Mouse (Mus musculus) intestine, embryonic 16.5 days (tissue): Measurements from ENCODE around the gene Mlh3. TPM values are rescaled to one million over a fixed set of nuclear protein-coding genes. Genes with fewer than 3 reads are reported as not detected.

Experiments
- ATAC-seq: fragments of 200-750 bp; cut with Nextera tagmentation; 2 replicates; pipeline ENCODE4 v1.8.0; 2017; ENCODE audit warnings: moderate TSS enrichment, moderate library complexity
- H3K27ac ChIP-seq: fragments of 300-500 bp; sonication (generic); 2 replicates; pipeline ENCODE4 v1.5.1; 2014; ENCODE audit warnings: mild to moderate bottlenecking, low read length
- H3K27me3 ChIP-seq: fragments of 300-500 bp; sonication (generic); replicated peaks from 2 replicates; pipeline ENCODE4 v1.6.1; 2014; ENCODE audit warnings: low read length, control low read depth, mixed read lengths; ENCODE audit not compliant: control insufficient read depth, insufficient read depth
- H3K36me3 ChIP-seq: fragments of 300-500 bp; sonication (generic); 2 replicates; pipeline ENCODE4 v1.6.1; 2014; ENCODE audit warnings: low read length, control low read depth; ENCODE audit not compliant: control insufficient read depth, insufficient read depth
- H3K4me1 ChIP-seq: fragments of 300-500 bp; sonication (generic); 2 replicates; pipeline ENCODE4 v1.6.1; 2014; ENCODE audit warnings: low read length, control low read depth, mixed read lengths; ENCODE audit not compliant: control insufficient read depth, insufficient read depth
- H3K4me2 ChIP-seq: fragments of 300-500 bp; sonication (generic); 2 replicates; pipeline ENCODE4 v1.6.1; 2014; ENCODE audit warnings: low read depth, low read length, control low read depth
- H3K4me3 ChIP-seq: fragments of 300-500 bp; sonication (generic); 2 replicates; pipeline ENCODE4 v1.5.1; 2014; ENCODE audit warnings: mild to moderate bottlenecking, low read length
- H3K9ac ChIP-seq: fragments of 300-500 bp; sonication (generic); 2 replicates; pipeline ENCODE4 v1.6.1; 2014; ENCODE audit warnings: low read depth, low read length
- H3K9me3 ChIP-seq: fragments of 300-500 bp; sonication (generic); 2 replicates; pipeline ENCODE4 v1.6.1; 2016; ENCODE audit warnings: low read length, control low read depth; ENCODE audit not compliant: control insufficient read depth
- WGBS: fragments of 180-500 bp; shearing (Covaris S2); extraction: QIAGEN DNeasy Blood & Tissue Kit; methylation state at CpG from one replicate; pipeline ENCODE4 v1.1.7; 2014; 5-methylcytosine and 5-hydroxymethylcytosine counted together
- polyA plus RNA-seq: library from polyadenylated mRNA; unstranded; fragments of >200 nt; fragmentation: Nextera tagmentation; extraction: Ambion mirVana; gene quantifications from 2 replicates; pipeline ENCODE4 v1.2.1, GENCODE M21; 2015

The Mlh3 gene
- polyA plus RNA-seq: 5.5 and 5.7 TPM in 2 replicates

DNA sequence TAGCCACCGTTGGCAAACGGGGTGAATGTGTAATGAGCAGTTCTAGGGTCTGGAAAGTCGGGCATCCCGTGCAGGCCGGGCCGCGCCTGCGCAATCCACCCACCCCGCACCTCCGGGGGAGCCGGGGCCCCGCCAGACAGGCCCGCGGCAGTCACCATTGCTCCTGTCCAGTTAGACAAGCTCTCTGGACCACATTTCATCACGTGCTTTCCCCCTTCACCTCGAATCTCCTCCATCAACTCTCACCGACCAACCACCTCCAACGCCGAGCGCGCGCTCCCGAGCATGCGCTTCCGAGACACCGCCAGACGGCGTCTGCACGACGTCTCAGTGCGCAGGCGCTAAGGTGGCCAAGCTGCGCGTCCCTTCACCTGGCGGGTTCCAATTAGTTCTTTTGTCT, at the start of gene Mlh3:
Mlh3 (minus strand) TSS at position 281 of the 400 bp plus-strand sequence.
- Histone ChIP-seq H3K4me3 (peak within 1 kb of the TSS; percentile 67), H3K9me3 (no peaks in the 10 kb centered on the region), H3K4me2 (peak within 1 kb of the TSS; percentile 78), H3K27me3 (no peaks in the 10 kb centered on the region), H3K36me3 (no peaks in the 10 kb centered on the region), H3K27ac (peak within 1 kb of the TSS; percentile 69), H3K4me1 (peaks cover 3% of the 10 kb centered on the region; the same call in 1 of the 2 replicates), H3K9ac (peak within 1 kb of the TSS; percentile 78)
- WGBS: 1% methylated on average over 35 of the region's 35 CpGs
- peak; percentile 93 for ATAC-seq

- H3K4me2 ChIP-seq: no peak overlapping the region
- H3K27ac ChIP-seq: no peak overlapping the region
- H3K27me3 ChIP-seq: no peaks in the 10 kb centered on the region
- 80% methylated on average over 3 of the region's 3 CpGs for WGBS
- no peak overlapping the region for H3K9ac ChIP-seq
- H3K4me3 ChIP-seq: no peak overlapping the region
- H3K4me1 ChIP-seq: peaks cover 3% of the 10 kb centered on the region; the same call in 1 of the 2 replicates
- H3K36me3 ChIP-seq: peaks cover 19% of the 10 kb centered on the region
- ATAC-seq: no peak
- H3K9me3 ChIP-seq: no peaks in the 10 kb centered on the region
Measured at GRCm38 (mm10) chr12:85308651-85309050, 38.3 kb upstream of the Mlh3 start.

- Histone ChIP-seq H3K4me2 (no peak overlapping the region), H3K9me3 (no peaks in the 10 kb centered on the region), H3K4me1 (peaks cover 3% of the 10 kb centered on the region; the same call in 1 of the 2 replicates), H3K27me3 (no peaks in the 10 kb centered on the region), H3K27ac (0 out of 2 replicates have a peak overlapping the region, but pooled peaks have one; percentile 33), H3K4me3 (peak overlapping the region; percentile 5; the same call in 1 of the 2 replicates), H3K9ac (no peak overlapping the region), H3K36me3 (peaks cover 27% of the 10 kb centered on the region)
- peak; percentile 62 for ATAC-seq
- 41% methylated on average over 16 of the region's 16 CpGs for WGBS
Measured at GRCm38 (mm10) chr12:85305247-85305892, 35.0 kb upstream of the Mlh3 start.

DNA sequence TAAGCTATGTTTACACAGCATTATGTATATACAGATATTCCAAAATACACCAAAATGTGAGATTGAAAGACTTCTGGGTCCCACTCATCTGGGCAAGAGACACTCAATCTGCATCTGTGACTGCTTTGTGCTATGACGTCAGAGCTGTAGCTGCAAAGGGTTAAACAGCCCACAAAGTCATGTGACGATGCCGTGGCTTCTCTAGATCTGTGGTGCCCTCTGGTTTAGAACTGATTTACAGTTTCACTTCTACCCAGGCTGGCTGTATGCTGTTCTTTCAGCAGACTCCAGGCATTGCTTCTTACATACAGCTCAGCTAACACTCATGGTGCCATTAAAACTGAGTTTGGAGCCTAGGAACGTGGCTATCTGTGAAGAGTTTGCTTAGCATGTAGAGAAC, 34.3 kb upstream of the Mlh3 start:
- Histone ChIP-seq H3K27ac (no peak overlapping the region), H3K4me3 (no peak overlapping the region), H3K4me1 (peaks cover 3% of the 10 kb centered on the region; the same call in 1 of the 2 replicates), H3K27me3 (no peaks in the 10 kb centered on the region), H3K9me3 (no peaks in the 10 kb centered on the region), H3K4me2 (no peak overlapping the region), H3K36me3 (peaks cover 32% of the 10 kb centered on the region), H3K9ac (no peak overlapping the region)
- 62% methylated on average over 4 of the region's 4 CpGs for WGBS
- peak; percentile 19; the same call in 1 of the 2 replicates for ATAC-seq

GRCm38 (mm10) chr12:85303256-85303655, 32.9 kb upstream of the Mlh3 start:
- Histone ChIP-seq H3K9me3 (no peaks in the 10 kb centered on the region), H3K4me2 (no peak overlapping the region), H3K27ac (no peak overlapping the region), H3K4me3 (no peak overlapping the region), H3K36me3 (peaks cover 24% of the 10 kb centered on the region), H3K9ac (no peak overlapping the region), H3K4me1 (peaks cover 12% of the 10 kb centered on the region), H3K27me3 (no peaks in the 10 kb centered on the region)
- ATAC-seq: no peak
- WGBS: 69% methylated on average over 2 of the region's 2 CpGs

DNA sequence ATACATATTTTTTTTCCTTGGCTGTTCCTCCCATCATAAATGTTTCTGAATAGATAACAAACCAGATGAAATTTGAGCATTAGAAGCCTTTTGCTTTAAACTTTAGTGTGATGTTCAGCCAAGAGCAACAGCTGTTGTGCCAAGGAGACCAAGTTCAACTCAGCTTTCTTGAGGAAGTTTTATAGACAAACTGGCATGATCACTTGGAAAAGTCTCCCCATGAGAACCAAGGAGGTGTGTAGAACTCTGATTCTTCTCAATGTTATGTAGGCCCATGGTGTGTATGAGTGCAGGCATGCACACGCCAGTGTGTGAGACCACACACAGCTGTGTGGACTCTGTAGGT, 28.4 kb upstream of the Mlh3 start:
- peaks cover 12% of the 10 kb centered on the region for H3K36me3 ChIP-seq
- H3K4me1 ChIP-seq: peaks cover 12% of the 10 kb centered on the region; the same call in 1 of the 2 replicates
- no peaks in the 10 kb centered on the region for H3K9me3 ChIP-seq
- no peak overlapping the region for H3K4me3 ChIP-seq
- H3K4me2 ChIP-seq: no peak overlapping the region
- no peak overlapping the region for H3K9ac ChIP-seq
- no peaks in the 10 kb centered on the region for H3K27me3 ChIP-seq
- H3K27ac ChIP-seq: peak overlapping the region; percentile 46; the same call in 1 of the 2 replicates
- 65% methylated on average over 1 of the region's 1 CpGs for WGBS
- ATAC-seq: no peak

DNA sequence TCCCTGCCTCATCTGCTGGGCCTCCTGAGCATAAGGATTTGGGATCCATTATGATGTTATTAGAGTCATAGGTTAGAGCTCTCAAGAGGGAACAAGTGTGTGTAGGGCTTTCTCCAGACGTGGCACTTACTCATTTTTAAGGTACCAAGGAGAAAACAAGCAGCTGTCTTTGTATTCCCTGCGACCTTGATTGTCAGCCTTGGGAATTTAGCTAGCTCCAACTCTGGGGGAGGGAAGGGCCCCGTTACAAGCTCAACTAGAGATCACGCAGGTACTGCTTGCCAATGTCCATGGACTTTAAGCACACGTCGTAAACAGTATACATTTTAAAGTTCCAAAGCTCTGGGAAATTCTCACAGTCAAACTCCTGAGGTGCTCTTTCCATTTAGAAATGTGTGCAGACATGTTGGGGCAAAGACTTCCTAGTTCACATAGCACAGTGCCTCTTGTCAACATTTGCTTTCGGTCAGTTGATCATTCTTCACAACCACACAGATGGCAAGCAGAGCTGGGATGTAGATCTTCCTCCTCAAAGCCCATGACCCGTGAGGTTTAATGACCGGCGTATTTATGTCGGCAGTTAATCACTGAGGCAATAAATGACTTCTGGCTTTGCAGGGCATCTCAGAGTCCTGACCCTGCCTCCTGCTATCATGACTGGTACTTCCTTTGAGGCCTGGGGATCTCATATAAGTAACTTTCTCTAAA, 27.9 kb upstream of the Mlh3 start:
- H3K36me3 ChIP-seq: peaks cover 10% of the 10 kb centered on the region; the same call in 1 of the 2 replicates
- 40% methylated on average over 11 of the region's 11 CpGs for WGBS
- H3K4me1 ChIP-seq: peaks cover 12% of the 10 kb centered on the region; the same call in 1 of the 2 replicates
- no peak overlapping the region for H3K4me2 ChIP-seq
- no peaks in the 10 kb centered on the region for H3K9me3 ChIP-seq
- no peak overlapping the region for H3K4me3 ChIP-seq
- H3K27me3 ChIP-seq: no peaks in the 10 kb centered on the region
- H3K9ac ChIP-seq: no peak overlapping the region
- H3K27ac ChIP-seq: no peak overlapping the region
- peak; percentile 77 for ATAC-seq

DNA sequence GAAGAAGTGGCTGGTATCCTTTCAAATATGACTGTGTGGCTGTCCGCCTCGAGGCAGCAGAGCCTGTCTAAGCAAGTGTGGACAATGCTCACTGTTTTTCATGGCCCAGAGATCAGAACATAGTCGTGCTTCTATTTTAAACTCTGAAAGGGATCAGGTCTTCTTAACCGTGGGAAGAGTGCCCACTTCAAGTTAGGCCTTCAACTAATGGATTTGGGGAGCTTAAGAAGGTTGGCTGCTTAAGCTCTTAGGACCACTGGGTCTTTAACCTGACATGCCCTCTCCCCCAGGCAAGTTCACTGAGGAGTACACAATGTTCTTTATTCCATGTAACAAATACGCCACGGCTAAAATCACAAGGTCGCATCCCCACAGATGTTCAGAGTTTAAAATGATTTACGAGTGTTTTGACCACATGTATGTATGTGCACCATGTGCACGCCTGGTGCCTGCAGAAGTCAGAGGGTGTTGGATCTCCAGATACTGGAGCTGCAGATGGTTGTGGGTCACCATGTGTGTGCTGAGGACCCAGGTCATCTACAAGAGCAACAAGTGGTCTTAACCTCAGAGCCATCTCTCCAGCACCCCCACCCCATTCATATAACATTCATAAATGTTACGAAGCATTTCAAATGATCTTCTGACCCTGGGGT, 27.1 kb upstream of the Mlh3 start:
- 74% methylated on average over 10 of the region's 10 CpGs for WGBS
- peaks cover 12% of the 10 kb centered on the region; the same call in 1 of the 2 replicates for H3K4me1 ChIP-seq
- ATAC-seq: no peak
- no peak overlapping the region for H3K4me3 ChIP-seq
- H3K27ac ChIP-seq: no peak overlapping the region
- no peaks in the 10 kb centered on the region for H3K9me3 ChIP-seq
- no peak overlapping the region for H3K4me2 ChIP-seq
- no peak overlapping the region for H3K9ac ChIP-seq
- H3K27me3 ChIP-seq: no peaks in the 10 kb centered on the region
- peaks cover 10% of the 10 kb centered on the region; the same call in 1 of the 2 replicates for H3K36me3 ChIP-seq

DNA sequence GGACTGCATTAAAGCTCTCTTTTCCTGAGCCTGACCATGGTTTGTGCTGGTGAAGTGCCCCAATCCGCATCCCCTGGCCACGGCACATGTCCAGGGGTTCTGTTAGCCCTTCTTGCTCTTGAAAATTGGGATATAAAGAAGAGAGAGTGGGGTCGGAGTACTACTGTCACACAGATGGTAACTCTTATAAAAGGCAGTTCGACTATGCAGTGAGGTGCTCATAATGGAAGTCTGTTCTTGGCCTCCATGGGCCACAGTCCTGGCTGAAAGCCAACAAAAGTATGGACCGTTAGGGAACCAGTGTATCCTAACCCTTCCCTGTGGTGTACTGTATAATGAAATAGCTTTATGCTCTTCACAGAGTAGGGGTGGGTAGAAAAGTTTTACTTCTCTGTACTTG, 26.5 kb upstream of the Mlh3 start:
- H3K9me3 ChIP-seq: no peaks in the 10 kb centered on the region
- 80% methylated on average over 5 of the region's 5 CpGs for WGBS
- H3K27ac ChIP-seq: no peak overlapping the region
- H3K27me3 ChIP-seq: no peaks in the 10 kb centered on the region
- peaks cover 12% of the 10 kb centered on the region; the same call in 1 of the 2 replicates for H3K4me1 ChIP-seq
- no peak overlapping the region for H3K9ac ChIP-seq
- no peak overlapping the region for H3K4me3 ChIP-seq
- peaks cover 10% of the 10 kb centered on the region; the same call in 1 of the 2 replicates for H3K36me3 ChIP-seq
- no peak for ATAC-seq
- H3K4me2 ChIP-seq: no peak overlapping the region
